Mouse (Mus musculus): ENCODE measurements around the gene 2810006K23Rik.

- TF ChIP-seq CTCF (conservative IDR thresholded peaks at IDR 0.05; ENCODE audit: insufficient read depth, insufficient read length, low read depth, low read length) (no peak), POLR2A (IDR thresholded peaks at IDR 0.05; ENCODE audit: low read depth, low read length) (no peak)
Observed at GRCm38 (mm10) chr5:124352141-124352920, 24.4 kb downstream of the 2810006K23Rik start.
